Mouse (Mus musculus): ENCODE data around the gene Gm47429.
"Not testable (repeated sequence)": the region's sequence is repeated elsewhere in the genome, so short reads cannot be mapped to it uniquely, and the experiment has no call there.

Gm47429 gene

DNA sequence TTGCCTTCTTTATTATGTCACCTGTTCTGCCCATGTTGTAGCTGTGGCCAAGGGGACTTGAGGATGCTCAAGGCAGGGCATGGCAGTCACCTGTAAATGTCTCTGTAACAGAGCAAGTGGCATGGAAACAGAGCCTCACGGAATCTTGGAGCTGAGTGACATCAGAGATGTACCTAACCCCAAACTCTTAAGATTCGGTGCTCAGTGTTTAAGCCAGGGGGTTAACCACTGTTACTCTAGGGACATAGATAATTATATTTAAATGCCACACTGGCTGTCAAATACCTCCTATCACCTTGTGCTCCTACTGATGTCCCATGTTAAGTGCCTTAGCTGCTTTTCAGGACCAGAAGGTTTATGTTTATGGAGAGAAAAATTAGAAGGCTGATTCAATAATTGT lies at the start of gene Gm47429:
Gene Gm47429, minus strand, starts transcription at position 101 of the 400 bp plus-strand sequence.
- DNase-seq: no peak

DNA sequence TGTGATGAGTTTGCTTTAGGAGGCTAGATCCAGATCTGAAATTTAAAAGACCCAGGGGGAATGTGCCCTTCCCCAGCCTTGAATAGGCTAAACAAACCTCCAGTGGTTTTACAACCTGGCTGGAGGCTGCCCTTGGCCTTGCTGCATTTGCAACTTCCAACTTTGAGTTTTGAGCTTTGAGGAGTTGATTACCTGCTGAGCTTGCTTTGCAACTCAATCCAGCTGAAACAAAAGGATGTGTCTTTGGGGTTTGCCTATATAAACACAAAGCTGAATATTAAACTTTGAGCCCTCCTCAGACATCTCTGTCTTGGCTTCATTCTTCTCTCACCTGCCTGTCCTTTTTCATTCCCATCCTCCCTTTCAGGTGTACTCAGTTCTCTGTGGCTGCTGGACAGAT lies 44.8 kb upstream of the Gm47429 start:
- DNase-seq: not testable (repeated sequence)

- DNase-seq: no peak
These were observed 23.3 kb upstream of the Gm47429 start, which contains the start of gene Nutm2 for GRCm38 (mm10) chr13:50467007-50467406. Gene Nutm2, plus strand, starts transcription at chr13:50467307.

- DNase-seq: no peak
These were observed 21.2 kb upstream of the Gm47429 start for GRCm38 (mm10) chr13:50464621-50465562.

- DNase-seq: not testable (repeated sequence)
These were observed 16.7 kb upstream of the Gm47429 start for GRCm38 (mm10) chr13:50460433-50460832.

- no peak for DNase-seq
These were observed 9.7 kb upstream of the Gm47429 start for GRCm38 (mm10) chr13:50453426-50453825.

- DNase-seq: not testable (repeated sequence)
These were observed 8.6 kb upstream of the Gm47429 start for GRCm38 (mm10) chr13:50452266-50452665.

DNA sequence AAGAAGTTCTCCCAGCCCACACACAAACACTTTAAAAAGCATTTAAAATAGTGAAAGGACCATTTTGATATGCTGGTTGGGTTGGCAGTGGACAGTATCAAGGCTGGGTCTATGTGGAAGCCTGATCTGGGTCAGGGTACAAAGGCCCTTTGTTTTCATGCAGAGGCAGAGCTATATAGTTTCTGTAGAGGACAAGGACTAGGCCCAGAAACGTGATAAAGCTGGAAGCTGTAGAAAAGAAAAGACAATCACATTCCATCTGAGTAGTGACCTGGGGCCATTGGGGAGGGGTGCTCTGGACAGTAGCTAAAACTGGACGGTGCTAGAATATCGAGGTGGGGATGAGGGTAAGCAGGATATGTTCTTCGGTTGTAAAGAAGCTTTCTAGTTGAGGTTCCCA lies 1.5 kb upstream of the Gm47429 start:
- DNase-seq: no peak

GRCm38 (mm10) chr13:50426686-50427085 lies 17.0 kb downstream of the Gm47429 start:
- DNase-seq: no peak

GRCm38 (mm10) chr13:50424517-50424916 lies 19.2 kb downstream of the Gm47429 start:
- no peak for DNase-seq

- no peak for DNase-seq
These were observed 20.0 kb downstream of the Gm47429 start for GRCm38 (mm10) chr13:50423625-50424209.

DNA sequence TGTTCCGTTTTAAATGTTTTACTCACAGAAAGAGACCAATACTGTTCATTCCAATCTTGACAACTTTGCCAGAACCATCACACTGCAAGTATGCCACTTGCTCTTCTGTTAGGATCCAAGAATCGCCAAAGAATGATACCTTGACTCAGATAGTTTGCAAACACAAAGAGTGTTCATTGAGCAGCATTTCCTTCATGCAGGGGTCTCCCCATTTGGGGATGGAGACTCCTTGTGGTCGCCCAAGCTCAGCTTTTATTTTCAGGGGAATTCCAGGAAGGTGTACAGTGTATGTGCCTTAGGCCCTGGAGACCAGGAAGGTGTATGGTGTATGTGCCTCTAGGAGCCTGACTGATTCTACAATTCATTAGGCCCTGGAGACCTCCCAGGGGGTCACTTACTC lies 25.3 kb downstream of the Gm47429 start:
- DNase-seq: no peak

GRCm38 (mm10) chr13:50417389-50418183 lies 26.1 kb downstream of the Gm47429 start, which contains the start of gene Fbxw17:
Gene Fbxw17, plus strand, starts transcription at chr13:50417864.
- peak; percentile 79 for DNase-seq

Data from lung, adult 18-20 months (tissue).